Mouse (Mus musculus) megakaryocyte, embryonic 14.5 days (primary cell): ENCODE measurements around the gene Rxfp4.

Experiments
- FLI1 ChIP-seq: IDR thresholded peaks from 2 replicates; pipeline ENCODE4 v1.6.1; 2012; ENCODE audit warnings: low read length, inconsistent platforms, mixed read lengths
- GATA1 ChIP-seq: IDR thresholded peaks from 3 replicates; pipeline ENCODE4 v1.6.1; 2012; ENCODE audit warnings: mixed read lengths, low read length, inconsistent platforms, borderline replicate concordance

DNA sequence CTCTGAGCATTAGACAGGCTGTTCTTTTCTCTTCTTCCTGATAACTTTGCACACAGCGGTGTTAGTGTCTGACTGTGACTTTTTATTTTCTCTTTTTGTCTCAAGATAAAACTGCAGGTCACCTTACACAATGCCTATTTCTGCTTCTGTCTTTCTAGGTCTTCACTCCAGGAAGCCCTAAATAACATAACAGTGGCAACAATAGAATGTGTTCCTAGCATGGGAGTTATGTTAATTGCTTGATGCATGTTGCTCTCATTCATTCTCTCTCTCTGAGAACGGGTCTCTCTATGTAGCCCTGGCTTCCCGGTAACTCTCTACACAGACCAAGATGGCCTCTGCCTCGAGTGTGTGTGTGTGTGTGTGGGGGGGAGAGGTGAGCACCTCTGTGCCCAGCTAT lies 50.5 kb downstream of the Rxfp4 start:
- TF ChIP-seq GATA1 (no peak), FLI1 (no peak)
